Mouse (Mus musculus): ENCODE measurements around the gene Ppp1r12a.

Ppp1r12a gene

GRCm38 (mm10) chr10:108293620-108294195, 131.7 kb downstream of the Ppp1r12a start:
- DNase-seq, result no peak

- DNase-seq, result no peak
Measured at GRCm38 (mm10) chr10:108294766-108295165, 132.8 kb downstream of the Ppp1r12a start.

GRCm38 (mm10) chr10:108296446-108296845, 134.5 kb downstream of the Ppp1r12a start:
- DNase-seq, result no peak

DNA sequence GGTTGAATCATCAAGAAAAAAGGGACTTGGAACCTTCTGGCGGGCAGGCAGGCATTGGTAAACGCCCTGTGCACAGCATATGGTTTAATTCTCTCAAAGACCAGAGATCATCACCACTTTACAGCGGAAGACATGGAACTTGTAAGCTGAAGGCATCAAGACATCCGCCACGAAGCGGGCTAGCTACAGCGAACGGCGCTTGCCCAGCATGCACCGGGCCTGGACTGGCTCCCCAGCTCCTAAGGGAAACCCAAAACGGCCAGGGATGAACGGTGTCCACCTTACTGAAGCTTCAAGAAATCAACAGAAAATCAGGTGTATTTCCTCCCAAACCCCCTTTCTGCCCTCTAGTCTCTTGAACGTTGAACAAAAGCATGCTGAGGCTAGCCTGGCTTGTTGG, 136.3 kb downstream of the Ppp1r12a start:
- no peak for DNase-seq

- DNase-seq, result no peak
Measured at GRCm38 (mm10) chr10:108298841-108299545, 137.0 kb downstream of the Ppp1r12a start.

DNA sequence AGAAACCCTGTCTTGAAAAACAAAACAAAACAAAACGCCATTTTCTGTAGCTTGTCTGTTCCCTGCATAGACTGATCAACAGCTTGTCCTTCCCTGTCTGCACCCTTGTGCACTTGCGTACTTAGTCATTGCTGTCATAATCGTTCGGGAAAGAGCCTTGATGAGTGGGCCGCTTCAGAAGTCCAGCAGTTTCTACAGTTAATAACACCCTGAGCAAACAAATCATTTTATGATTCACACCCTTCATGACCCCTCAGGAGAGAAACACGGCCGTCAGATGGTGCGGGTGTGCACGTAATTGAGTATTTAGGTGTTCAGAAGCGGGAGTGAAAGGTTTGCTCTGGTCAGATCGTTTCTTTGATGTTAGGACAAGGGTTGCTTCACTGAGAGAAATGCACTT, 137.8 kb downstream of the Ppp1r12a start:
- DNase-seq, result no peak

DNA sequence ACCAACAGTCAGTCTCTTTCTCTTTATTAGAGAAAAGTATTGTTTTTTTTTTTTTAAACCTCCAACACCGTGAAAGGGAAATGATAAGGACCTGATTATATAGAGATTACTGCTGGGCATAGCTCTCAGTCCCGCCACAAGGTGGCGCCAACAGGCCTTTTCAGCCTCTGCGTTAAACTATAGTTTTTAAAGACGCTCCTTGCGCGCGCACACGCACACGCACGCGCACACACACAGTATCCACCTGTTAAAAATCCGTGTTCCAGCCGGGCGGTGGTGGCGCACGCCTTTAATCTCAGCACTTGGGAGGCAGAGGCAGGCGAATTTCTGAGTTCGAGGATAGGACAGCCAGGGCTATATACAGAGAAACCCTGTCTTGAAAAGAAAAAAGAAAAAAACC, 138.8 kb downstream of the Ppp1r12a start:
- peak; percentile 85 for DNase-seq

DNA sequence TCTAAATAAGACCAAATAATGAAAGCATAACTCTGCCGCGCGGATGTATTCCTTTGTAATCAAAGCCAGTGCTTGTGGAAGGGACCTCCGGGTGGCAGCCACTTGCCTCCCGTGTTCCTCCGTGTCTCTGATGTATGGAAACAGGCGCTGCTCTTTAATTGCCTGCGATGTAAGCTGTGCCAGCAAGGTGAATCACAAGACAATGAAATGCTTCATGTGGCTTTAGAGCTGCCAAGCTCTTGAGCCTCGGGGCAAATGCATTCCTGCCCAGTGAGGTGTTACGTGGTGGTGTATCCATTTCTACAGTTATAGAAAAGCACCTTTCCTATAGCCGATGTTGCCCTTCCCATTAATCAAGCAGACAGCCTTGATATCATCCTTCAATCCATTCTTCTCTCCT, 145.8 kb downstream of the Ppp1r12a start:
- no peak for DNase-seq

GRCm38 (mm10) chr10:108310195-108310594, 148.2 kb downstream of the Ppp1r12a start:
- DNase-seq, result no peak

GRCm38 (mm10) chr10:108311396-108311795, 149.4 kb downstream of the Ppp1r12a start:
- no peak for DNase-seq

DNA sequence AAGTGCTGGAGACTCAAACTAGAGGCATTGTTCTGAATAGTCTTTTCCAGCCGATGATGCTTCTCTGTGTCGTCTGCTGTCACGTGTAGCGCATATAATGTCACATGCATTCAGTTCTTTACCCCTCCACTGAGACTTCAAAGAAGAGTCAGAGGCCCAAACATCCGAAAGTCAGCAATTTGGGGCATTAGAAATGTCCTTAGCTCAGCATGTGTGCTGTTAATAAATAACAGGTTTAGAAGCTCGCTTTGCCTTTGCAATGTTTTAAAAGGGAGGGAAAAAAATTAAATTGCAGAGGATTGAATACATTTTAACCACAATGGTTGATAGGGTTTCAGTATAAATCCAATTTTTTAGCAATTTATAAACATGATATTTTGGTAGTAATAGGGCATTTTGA, 151.9 kb downstream of the Ppp1r12a start:
- no peak for DNase-seq

DNA sequence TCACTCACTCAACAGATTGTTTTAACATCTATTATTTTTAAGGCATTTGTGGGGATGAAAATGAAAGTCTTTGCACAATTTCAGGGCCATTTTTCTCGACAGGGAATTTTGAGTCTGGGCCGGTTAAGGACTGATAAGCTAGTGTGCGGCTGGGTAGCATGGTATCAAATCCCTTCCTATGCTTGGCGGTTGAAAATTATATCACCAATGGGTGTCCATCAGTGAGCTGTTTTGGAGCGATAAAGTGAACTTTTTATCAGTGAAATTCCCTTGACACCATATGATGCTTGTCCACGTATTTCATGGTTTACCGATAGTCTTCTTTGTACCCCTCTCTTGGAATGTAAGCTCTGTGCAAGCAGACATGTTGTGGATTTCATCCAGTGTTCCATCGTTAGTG, 152.4 kb downstream of the Ppp1r12a start:
- DNase-seq, result no peak

DNA sequence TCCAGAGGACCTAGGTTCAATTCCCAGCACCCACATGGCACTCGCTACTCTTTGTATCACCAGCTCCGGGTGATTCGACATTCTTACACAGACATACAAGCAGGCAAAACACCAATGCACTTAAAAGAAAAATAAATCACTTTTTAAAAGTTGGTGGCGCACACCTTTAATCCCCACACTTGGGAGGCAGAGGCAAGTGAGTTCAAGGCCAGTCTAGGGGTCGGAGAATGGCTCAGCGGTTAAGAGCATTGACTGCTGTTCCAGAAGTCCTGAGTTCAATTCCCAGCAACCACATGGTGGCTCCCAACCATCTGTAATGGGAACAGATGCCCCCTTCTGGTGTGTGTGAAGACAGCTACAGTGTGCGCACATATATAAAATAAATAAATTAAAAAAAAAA, 153.2 kb downstream of the Ppp1r12a start:
- no peak for DNase-seq

GRCm38 (mm10) chr10:108328356-108328755, 166.4 kb downstream of the Ppp1r12a start:
- no peak for DNase-seq

- no peak for DNase-seq
Measured at GRCm38 (mm10) chr10:108328983-108329382, 167.0 kb downstream of the Ppp1r12a start.

GRCm38 (mm10) chr10:108329771-108330170, 167.8 kb downstream of the Ppp1r12a start:
- DNase-seq, result no peak

DNA sequence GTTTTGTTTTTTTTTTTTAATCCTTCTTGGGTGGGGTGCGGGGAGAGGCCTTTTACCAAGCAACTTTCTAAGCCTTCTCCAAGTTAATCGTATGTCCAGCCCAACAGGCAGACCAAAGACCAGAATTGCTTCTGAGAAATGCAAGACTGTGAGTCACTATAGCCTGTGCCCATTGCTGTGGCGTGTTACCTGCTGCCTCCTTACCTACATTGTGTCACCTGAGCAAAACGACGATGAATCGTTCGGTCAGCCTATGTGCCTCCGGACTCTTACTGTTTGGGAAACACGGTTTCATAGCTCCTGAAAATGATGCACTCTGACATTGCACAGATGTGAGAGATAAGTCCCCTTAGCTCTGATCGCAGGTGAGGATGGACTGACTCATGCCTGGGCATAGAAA, 169.0 kb downstream of the Ppp1r12a start:
- DNase-seq, result no peak

DNA sequence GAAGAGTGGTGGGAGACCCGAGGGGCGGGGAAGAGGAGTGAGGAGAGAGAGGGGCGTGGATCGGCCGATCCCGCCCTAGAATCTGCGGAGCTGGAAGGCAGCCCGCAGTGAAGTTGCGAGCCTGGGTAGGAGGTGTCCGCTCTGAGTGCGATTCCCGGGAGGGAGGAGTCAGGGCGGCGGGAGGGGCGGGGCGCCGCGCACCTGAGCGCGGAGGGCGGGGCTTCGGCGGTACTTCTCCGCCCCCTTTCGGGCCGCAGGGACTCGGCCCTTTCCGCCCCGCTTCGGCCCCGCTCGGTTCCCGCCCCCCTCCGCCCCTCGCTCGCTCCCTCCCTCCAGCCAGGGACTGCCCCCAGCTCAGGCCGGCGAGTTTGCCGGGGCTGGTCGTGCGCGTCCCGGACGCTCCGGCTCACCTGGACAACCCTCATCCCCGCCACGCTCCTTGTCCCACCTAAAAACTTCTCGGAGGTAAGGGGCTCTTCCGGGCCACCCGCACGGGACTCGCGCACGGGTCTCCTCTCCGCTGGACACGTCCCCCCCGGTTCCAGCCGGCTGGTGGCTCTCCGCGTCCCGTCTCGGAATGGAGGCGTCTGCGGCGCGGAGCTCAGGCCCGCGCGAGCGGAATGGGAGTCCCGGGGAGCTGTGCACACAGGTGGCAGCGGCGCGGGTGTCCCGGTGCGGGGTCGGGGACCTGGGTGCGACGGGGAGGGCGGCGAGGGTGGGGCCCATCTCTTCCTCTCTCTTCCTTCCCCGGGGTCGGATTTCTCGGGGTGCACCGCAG, 170.0 kb downstream of the Ppp1r12a start, which contains the start of gene Pawr:
Pawr (plus strand) TSS at position 338 of the 778 bp plus-strand sequence.
- DNase-seq, result peak; percentile 86 to 89

DNA sequence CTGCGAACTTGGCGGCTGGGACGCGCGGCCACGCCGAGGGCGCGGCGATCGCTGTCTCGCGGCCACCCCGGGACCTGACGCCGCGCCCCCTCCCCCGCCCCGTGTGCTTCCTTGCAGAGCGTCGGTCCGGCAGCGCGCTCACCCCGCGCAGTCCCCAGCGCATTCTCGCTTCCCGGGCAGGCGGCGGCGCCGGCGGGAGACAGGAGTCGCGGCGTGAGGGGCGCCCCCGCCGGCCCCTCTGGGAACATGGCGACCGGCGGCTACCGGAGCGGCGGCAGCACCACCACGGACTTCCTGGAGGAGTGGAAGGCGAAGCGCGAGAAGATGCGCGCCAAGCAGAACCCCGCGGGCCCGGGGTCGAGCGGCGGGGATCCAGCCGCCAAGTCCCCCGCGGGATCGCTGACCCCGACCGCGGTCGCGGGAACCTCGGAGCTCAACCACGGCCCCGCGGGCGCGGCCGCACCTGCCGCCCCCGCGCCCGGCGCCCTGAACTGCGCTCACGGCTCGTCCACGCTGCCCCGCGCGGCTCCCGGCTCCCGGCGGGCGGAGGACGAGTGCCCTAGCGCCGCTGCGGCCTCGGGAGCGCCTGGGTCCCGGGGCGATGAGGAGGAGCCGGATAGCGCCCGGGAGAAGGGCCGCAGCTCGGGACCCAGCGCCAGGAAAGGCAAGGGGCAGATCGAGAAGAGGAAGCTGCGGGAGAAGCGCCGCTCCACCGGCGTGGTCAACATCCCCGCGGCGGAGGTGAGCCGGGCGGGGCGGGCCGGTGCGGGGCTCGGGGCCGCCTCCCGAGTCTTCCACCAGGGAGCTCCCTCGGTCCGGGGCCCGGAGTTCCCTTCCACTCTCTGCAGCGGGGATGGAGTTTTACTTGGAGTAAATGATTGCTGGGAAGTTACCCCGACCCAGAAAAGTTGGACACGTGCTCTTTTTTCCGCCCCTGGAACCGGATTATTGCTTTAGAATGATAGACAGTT, 170.9 kb downstream of the Ppp1r12a start:
- DNase-seq, result peak; percentile 74 to 77

GRCm38 (mm10) chr10:108333642-108334041, 171.6 kb downstream of the Ppp1r12a start:
- peak in 1 of 2 experiments; percentile 7 for DNase-seq
